ENCODE assay signal across 22 mouse cellular contexts in the genomic region with DNA sequence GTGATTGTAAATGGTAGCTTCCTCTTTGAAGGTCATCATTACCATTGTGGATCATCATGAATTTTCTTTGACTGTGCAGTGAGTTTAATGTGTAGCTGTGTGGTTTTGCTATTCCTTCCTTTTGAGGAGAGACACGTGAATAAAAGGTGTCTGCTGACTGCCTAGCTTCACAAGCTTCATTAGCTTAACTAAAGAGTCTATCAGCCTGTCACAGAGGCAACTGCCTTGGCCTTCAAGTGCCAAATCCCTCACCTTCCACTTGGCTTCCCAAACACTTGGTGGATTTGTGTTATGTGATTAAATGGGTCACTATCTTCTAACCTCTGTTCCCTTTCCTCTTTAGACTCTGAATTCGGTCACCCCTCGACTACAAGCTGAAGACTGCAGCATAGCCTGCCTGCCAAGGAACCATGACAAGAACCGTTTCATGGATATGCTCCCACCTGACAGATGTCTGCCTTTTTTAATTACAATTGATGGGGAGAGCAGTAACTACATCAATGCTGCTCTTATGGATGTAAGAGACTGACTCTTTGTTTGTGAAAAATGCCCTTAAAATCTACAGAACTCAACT.
DNase-seq lines count a peak whose midpoint lies in the region; ATAC-seq and TF ChIP-seq lines count a peak whose summit lies in the region.
"Had no signal": no experiment of that assay in that cellular context is flagged by ENCODE, and none has a peak within 500 bp of the region (broad histone marks: within the 10 kb centered on the region; RNA-seq: fewer than 3 reads in every experiment).

No protein-coding gene starts in this region.

- no peaks in the 10 kb centered on the region for H3K9me3 ChIP-seq in forebrain, embryonic 14.5 days (replicated peaks; ENCODE audit: control insufficient read depth, low read length)
- H3K9me3 ChIP-seq: embryonic facial prominence, embryonic 13.5 days; heart, embryonic 15.5 days; kidney, embryonic 15.5 days; liver, embryonic 12.5 days; lung, embryonic 15.5 days; midbrain, embryonic 12.5 days had no signal

- H3K27me3 ChIP-seq in forebrain, embryonic 14.5 days (replicated peaks; ENCODE audit: control insufficient read depth, insufficient read depth, low read length): no peaks in the 10 kb centered on the region
- H3K27me3 ChIP-seq: CH12.LX; embryonic facial prominence, embryonic 13.5 days; heart, embryonic 15.5 days; kidney, embryonic 15.5 days; liver, embryonic 12.5 days; lung, embryonic 15.5 days; midbrain, embryonic 12.5 days had no signal

- no peaks in the 10 kb centered on the region for H3K4me1 ChIP-seq in forebrain, embryonic 14.5 days (ENCODE audit: control insufficient read depth, insufficient read depth, low read length)
- H3K4me1 ChIP-seq: embryonic facial prominence, embryonic 13.5 days; heart, embryonic 15.5 days; kidney, embryonic 15.5 days; lung, embryonic 15.5 days; midbrain, embryonic 12.5 days had no signal

- peak overlapping the region; percentile 16 for H3K27ac ChIP-seq in layer of hippocampus, adult 2 months
- no peak overlapping the region for H3K27ac ChIP-seq in forebrain, embryonic 14.5 days (ENCODE audit: low read depth, low read length)
- H3K27ac ChIP-seq: embryonic facial prominence, embryonic 13.5 days; gastrocnemius, adult 2 months; heart, embryonic 15.5 days; kidney, embryonic 15.5 days; liver, embryonic 12.5 days; lung, embryonic 15.5 days; macrophage; midbrain, embryonic 12.5 days had no signal

- H3K4me3 ChIP-seq in layer of hippocampus, adult 2 months: no peak overlapping the region
- H3K4me3 ChIP-seq in forebrain, embryonic 14.5 days (ENCODE audit: low read depth, low read length): no peak overlapping the region
- H3K4me3 ChIP-seq: embryonic facial prominence, embryonic 13.5 days; gastrocnemius, adult 2 months; heart, embryonic 15.5 days; kidney, embryonic 15.5 days; liver, embryonic 12.5 days; lung, embryonic 15.5 days; midbrain, embryonic 12.5 days had no signal

- H3K9ac ChIP-seq in forebrain, embryonic 14.5 days (ENCODE audit: low read length): no peak overlapping the region
- H3K9ac ChIP-seq: embryonic facial prominence, embryonic 13.5 days; heart, embryonic 15.5 days; kidney, embryonic 15.5 days; liver, embryonic 12.5 days; lung, embryonic 15.5 days; midbrain, embryonic 12.5 days had no signal

- peak; percentile 82 for ATAC-seq in forebrain, embryonic 14.5 days
- ATAC-seq: activated CD4-positive, CD25-positive, alpha-beta regulatory T cell, adult 4 months; intestine, embryonic 16.5 days; liver, embryonic 12.5 days had no signal

- H3K36me3 ChIP-seq in forebrain, embryonic 14.5 days (ENCODE audit: control insufficient read depth, insufficient read depth, low read length): peaks cover 4% of the 10 kb centered on the region; the same call in 1 of the 2 replicates
- H3K36me3 ChIP-seq: liver, embryonic 12.5 days; midbrain, embryonic 12.5 days had no signal

- WGBS in forebrain, embryonic 14.5 days: 43% methylated on average over 4 of the region's 4 CpGs

- no peak overlapping the region for H3K4me2 ChIP-seq in forebrain, embryonic 14.5 days (ENCODE audit: low read length)
- H3K4me2 ChIP-seq: embryonic facial prominence, embryonic 13.5 days; heart, embryonic 15.5 days; kidney, embryonic 15.5 days; liver, embryonic 12.5 days; lung, embryonic 15.5 days; midbrain, embryonic 12.5 days had no signal

- peak; percentile 47 to 63 for DNase-seq in cerebellum, postnatal 14 days
- DNase-seq in cerebellum, postnatal 4 days (ENCODE audit: low spot score in 2 of 2): no peak
- peak; percentile 18 to 34 for DNase-seq in layer of hippocampus, adult 2 months (ENCODE audit: low spot score in 2 of 2)
- DNase-seq in layer of hippocampus, adult 8-10 months (ENCODE audit: low spot score in 2 of 2): no peak
- DNase-seq in forebrain, embryonic 14.5 days (ENCODE audit: low spot score): peak; percentile 60
- peak; percentile 29 for DNase-seq in retina, postnatal 1 day
- no peak for DNase-seq in c-Kit-positive CD71-positive TER-119-positive erythroid progenitor cells, embryonic 14.5 days (ENCODE audit: low spot score)
- DNase-seq in embryo, embryonic 10 days (ENCODE audit: low spot score): no peak
- DNase-seq: adrenal gland, postnatal 25 days; gastrocnemius, adult 2 months; heart, adult 18-20 months; thymus, postnatal 4 days had no signal

- no peak for TF ChIP-seq CTCF in layer of hippocampus, adult 2 months (conservative IDR thresholded peaks at IDR 0.05)

Comparison
In these comparisons a context has a peak if more than half of its experiments do, and no peak if none do; other contexts are left out.
1. DNase-seq: peak in cerebellum, postnatal 14 days (2 of 2), layer of hippocampus, adult 2 months (2 of 2), forebrain, embryonic 14.5 days (single experiment) and retina, postnatal 1 day (single experiment); none in cerebellum, postnatal 4 days (0 of 2), layer of hippocampus, adult 8-10 months (0 of 2), c-Kit-positive CD71-positive TER-119-positive erythroid progenitor cells, embryonic 14.5 days (single experiment) and embryo, embryonic 10 days (single experiment).